Mouse (Mus musculus) mesoderm, embryonic 11.5 days (tissue): Measurements from ENCODE around the gene Dnal1.

Experiments used
- DNase-seq: peaks from one replicate; pipeline ENCODE4 v3.0.0-alpha.2; 2012; ENCODE audit warnings: low read depth, low spot score

Gene Dnal1

GRCm38 (mm10) chr12:84126899-84127298 lies 12.7 kb downstream of the Dnal1 start:
- DNase-seq: no peak

GRCm38 (mm10) chr12:84128576-84128975 lies 14.4 kb downstream of the Dnal1 start:
- no peak for DNase-seq

- DNase-seq: no peak
Observed at GRCm38 (mm10) chr12:84129931-84130330, 15.8 kb downstream of the Dnal1 start.

- DNase-seq: peak; percentile 50
Observed at GRCm38 (mm10) chr12:84132265-84132664, 18.1 kb downstream of the Dnal1 start.

GRCm38 (mm10) chr12:84137131-84137530 lies 23.0 kb downstream of the Dnal1 start:
- no peak for DNase-seq

GRCm38 (mm10) chr12:84140135-84140534 lies 26.0 kb downstream of the Dnal1 start:
- no peak for DNase-seq

GRCm38 (mm10) chr12:84141271-84141670 lies 27.1 kb downstream of the Dnal1 start:
- DNase-seq: no peak

GRCm38 (mm10) chr12:84142281-84143050 lies 28.3 kb downstream of the Dnal1 start:
- DNase-seq: peak; percentile 53

GRCm38 (mm10) chr12:84147954-84148621 lies 33.9 kb downstream of the Dnal1 start, which contains the start of gene Pnma1:
Pnma1 (minus strand) TSS chr12:84148489.
- DNase-seq: peak; percentile 91

- DNase-seq: no peak
Observed at GRCm38 (mm10) chr12:84148622-84149012, 34.5 kb downstream of the Dnal1 start.

GRCm38 (mm10) chr12:84149971-84150370 lies 35.8 kb downstream of the Dnal1 start:
- DNase-seq: no peak

- no peak for DNase-seq
Observed at GRCm38 (mm10) chr12:84150976-84151375, 36.8 kb downstream of the Dnal1 start.

GRCm38 (mm10) chr12:84151911-84152310 lies 37.7 kb downstream of the Dnal1 start:
- no peak for DNase-seq

GRCm38 (mm10) chr12:84152352-84153190 lies 38.4 kb downstream of the Dnal1 start:
- DNase-seq: no peak

GRCm38 (mm10) chr12:84153414-84153813 lies 39.2 kb downstream of the Dnal1 start:
- DNase-seq: no peak

GRCm38 (mm10) chr12:84154786-84155522 lies 40.8 kb downstream of the Dnal1 start:
- DNase-seq: no peak

GRCm38 (mm10) chr12:84155523-84155871 lies 41.3 kb downstream of the Dnal1 start:
- DNase-seq: no peak

- no peak for DNase-seq
Observed at GRCm38 (mm10) chr12:84156210-84156609, 42.0 kb downstream of the Dnal1 start.

GRCm38 (mm10) chr12:84158156-84158555 lies 44.0 kb downstream of the Dnal1 start:
- no peak for DNase-seq

- no peak for DNase-seq
Observed at GRCm38 (mm10) chr12:84160491-84160890, 46.3 kb downstream of the Dnal1 start.

- no peak for DNase-seq
Observed at GRCm38 (mm10) chr12:84161116-84161515, 47.0 kb downstream of the Dnal1 start.
